ENCODE assay signal across 27 mouse cellular contexts in genomic region chr8:81371844-81372243, GRCm38 (mm10). TPM values are rescaled to one million over a fixed set of nuclear protein-coding genes. Genes with fewer than 3 reads are reported as not detected.
DNase-seq lines count a peak whose midpoint lies in the region; ATAC-seq lines count a peak whose summit lies in the region.
"Had no signal": no experiment of that assay in that cellular context is flagged by ENCODE, and none has a peak within 500 bp of the region (broad histone marks: within the 10 kb centered on the region; RNA-seq: fewer than 3 reads in every experiment).

No protein-coding gene starts in this region.

- ATAC-seq in midbrain, embryonic 15.5 days (replicated peaks) = 0 out of 2 replicates have a peak, but pooled peaks have one; percentile 30
- ATAC-seq in hindbrain, embryonic 16.5 days = 0 out of 2 replicates have a peak, but pooled peaks have one; percentile 68
- ATAC-seq: activated CD4-positive, CD25-positive, alpha-beta regulatory T cell, adult 4 months; forebrain, postnatal 0 days; intestine, postnatal 0 days had no signal

- 53% methylated on average over 4 of the region's 4 CpGs for WGBS in midbrain, embryonic 15.5 days
- 81% methylated on average over 4 of the region's 4 CpGs for WGBS in midbrain, embryonic 10.5 days
- WGBS in hindbrain, embryonic 16.5 days = 46% methylated on average over 4 of the region's 4 CpGs

- no peak overlapping the region for H3K27ac ChIP-seq in midbrain, embryonic 15.5 days
- H3K27ac ChIP-seq in midbrain, embryonic 10.5 days (replicated peaks) = no peak overlapping the region
- no peak overlapping the region for H3K27ac ChIP-seq in hindbrain, embryonic 16.5 days (ENCODE audit: low read depth, low read length)
- H3K27ac ChIP-seq: embryonic facial prominence, embryonic 12.5 days; kidney, embryonic 15.5 days; left cerebral cortex, adult 2 months; limb, embryonic 10.5 days; liver, embryonic 15.5 days; lung, embryonic 15.5 days; stomach, postnatal 0 days had no signal

- H3K9ac ChIP-seq in midbrain, embryonic 15.5 days = no peak overlapping the region
- no peak overlapping the region for H3K9ac ChIP-seq in hindbrain, embryonic 16.5 days (ENCODE audit: low read depth, low read length)
- H3K9ac ChIP-seq: embryonic facial prominence, embryonic 12.5 days; forebrain, postnatal 0 days; heart, embryonic 12.5 days; kidney, embryonic 15.5 days; liver, embryonic 15.5 days; lung, embryonic 15.5 days had no signal

- no peaks in the 10 kb centered on the region for H3K4me1 ChIP-seq in midbrain, embryonic 15.5 days
- 0 out of 2 replicates have a peak, but pooled peaks cover 4% of the 10 kb centered on the region for H3K4me1 ChIP-seq in midbrain, embryonic 10.5 days
- H3K4me1 ChIP-seq in hindbrain, embryonic 16.5 days (ENCODE audit: control insufficient read depth, insufficient read depth, low read depth, low read length) = no peaks in the 10 kb centered on the region
- H3K4me1 ChIP-seq: embryonic facial prominence, embryonic 12.5 days; heart, embryonic 12.5 days; kidney, embryonic 15.5 days; limb, embryonic 10.5 days; liver, embryonic 15.5 days; lung, embryonic 15.5 days had no signal

- DNase-seq in embryo, embryonic 10.5 days (ENCODE audit: low spot score) = peak; percentile 7
- DNase-seq in embryo, embryonic 10 days (ENCODE audit: low spot score) = no peak
- DNase-seq in midbrain, embryonic 10.5 days (ENCODE audit: low spot score) = no peak
- no peak for DNase-seq in urinary bladder, adult 18-20 months (ENCODE audit: low spot score in 2 of 2)
- DNase-seq in heart, adult 18-20 months = no peak
- DNase-seq: adrenal gland, postnatal 10 days; cerebellum, adult 9-10 months; forebrain, postnatal 0 days; gastrocnemius, postnatal 14 days; heart, adult 11 months; heart, postnatal 10 days; kidney, postnatal 4 days; layer of hippocampus, adult 9-11 months; liver; lung, postnatal 4 days had no signal

- H3K27me3 ChIP-seq in midbrain, embryonic 15.5 days (replicated peaks) = no peaks in the 10 kb centered on the region
- no peaks in the 10 kb centered on the region for H3K27me3 ChIP-seq in midbrain, embryonic 10.5 days (ENCODE audit: low read depth, poor library complexity, severe bottlenecking)
- no peaks in the 10 kb centered on the region for H3K27me3 ChIP-seq in hindbrain, embryonic 16.5 days (replicated peaks; ENCODE audit: control insufficient read depth, insufficient read depth, low read length)
- H3K27me3 ChIP-seq: embryonic facial prominence, embryonic 12.5 days; heart, embryonic 12.5 days; kidney, embryonic 15.5 days; liver, embryonic 15.5 days; lung, embryonic 15.5 days had no signal

- H3K4me2 ChIP-seq in midbrain, embryonic 15.5 days = no peak overlapping the region
- H3K4me2 ChIP-seq in hindbrain, embryonic 16.5 days (ENCODE audit: low read length) = no peak overlapping the region
- H3K4me2 ChIP-seq: embryonic facial prominence, embryonic 12.5 days; heart, embryonic 12.5 days; kidney, embryonic 15.5 days; liver, embryonic 15.5 days; lung, embryonic 15.5 days had no signal

- H3K36me3 ChIP-seq in midbrain, embryonic 15.5 days (replicated peaks) = no peaks in the 10 kb centered on the region
- no peaks in the 10 kb centered on the region for H3K36me3 ChIP-seq in midbrain, embryonic 10.5 days
- H3K36me3 ChIP-seq in hindbrain, embryonic 16.5 days (ENCODE audit: control insufficient read depth, insufficient read depth, low read length) = no peaks in the 10 kb centered on the region
- H3K36me3 ChIP-seq: embryonic facial prominence, embryonic 12.5 days; heart, embryonic 12.5 days; kidney, embryonic 15.5 days; limb, embryonic 10.5 days; liver, embryonic 15.5 days; lung, embryonic 15.5 days had no signal

- H3K9me3 ChIP-seq in midbrain, embryonic 15.5 days = no peaks in the 10 kb centered on the region
- H3K9me3 ChIP-seq in midbrain, embryonic 10.5 days (replicated peaks) = no peaks in the 10 kb centered on the region
- H3K9me3 ChIP-seq in hindbrain, embryonic 16.5 days (ENCODE audit: control insufficient read depth, low read length) = no peaks in the 10 kb centered on the region
- H3K9me3 ChIP-seq: embryonic facial prominence, embryonic 12.5 days; heart, embryonic 12.5 days; kidney, embryonic 15.5 days; limb, embryonic 10.5 days; liver, embryonic 15.5 days; lung, embryonic 15.5 days had no signal

- no peak overlapping the region for H3K4me3 ChIP-seq in midbrain, embryonic 15.5 days
- no peak overlapping the region for H3K4me3 ChIP-seq in midbrain, embryonic 10.5 days
- H3K4me3 ChIP-seq in hindbrain, embryonic 16.5 days (ENCODE audit: low read length) = no peak overlapping the region
- H3K4me3 ChIP-seq: embryonic facial prominence, embryonic 12.5 days; heart, embryonic 12.5 days; kidney, embryonic 15.5 days; left cerebral cortex, adult 2 months; limb, embryonic 10.5 days; liver, embryonic 15.5 days; lung, embryonic 15.5 days had no signal

RNA-seq across cellular contexts. Expression of gene Inpp4b, which starts 29.5 kb away (rescaled TPM):
- polyA plus RNA-seq in midbrain, embryonic 15.5 days (2015; fragmentation: Nextera tagmentation; extraction: Ambion mirVana) = 9.9 and 10.6 TPM in 2 replicates
- polyA plus RNA-seq in midbrain, embryonic 10.5 days (2016; fragmentation: Nextera tagmentation; extraction: Ambion mirVana) = 3.7 and 4.1 TPM in 2 replicates
- 11.7 and 13.6 TPM in 2 replicates for polyA plus RNA-seq in hindbrain, embryonic 16.5 days (2015; fragmentation: Nextera tagmentation; extraction: Ambion mirVana)
- 10 to 100 TPM; 51.8 to 70.6 TPM for total RNA-seq in heart, adult 18-20 months (2021)
